Mouse (Mus musculus) forebrain, embryonic 16.5 days (tissue): Measurements from ENCODE around the gene Gmeb2. TPM values are rescaled to one million over a fixed set of nuclear protein-coding genes. Genes with fewer than 3 reads are reported as not detected.

ENCODE experiments used
- ATAC-seq: fragments of 200-750 bp; cut with Nextera tagmentation; 2 replicates; pipeline ENCODE4 v1.8.0; 2017; ENCODE audit warnings: mild to moderate bottlenecking, moderate library complexity
- H3K27ac ChIP-seq: fragments of 300-500 bp; sonication (generic); 2 replicates; pipeline ENCODE4 v1.5.1; 2014; ENCODE audit warnings: low read length, control low read depth
- H3K27me3 ChIP-seq: fragments of 300-500 bp; sonication (generic); replicated peaks from 2 replicates; pipeline ENCODE4 v1.6.1; 2014; ENCODE audit warnings: low read length; ENCODE audit not compliant: control insufficient read depth, insufficient read depth
- H3K36me3 ChIP-seq: fragments of 300-500 bp; sonication (generic); 2 replicates; pipeline ENCODE4 v1.6.1; 2014; ENCODE audit not compliant: control insufficient read depth, insufficient read depth
- H3K4me1 ChIP-seq: fragments of 300-500 bp; sonication (generic); replicated peaks from 2 replicates; pipeline ENCODE4 v1.6.1; 2014; ENCODE audit warnings: low read length; ENCODE audit not compliant: control insufficient read depth, insufficient read depth
- H3K4me2 ChIP-seq: fragments of 300-500 bp; sonication (generic); 2 replicates; pipeline ENCODE4 v1.6.1; 2014; ENCODE audit warnings: mild to moderate bottlenecking, low read length, control low read depth
- H3K4me3 ChIP-seq: fragments of 300-500 bp; sonication (generic); replicated peaks from 2 replicates; pipeline ENCODE4 v1.5.1; 2014; ENCODE audit warnings: mild to moderate bottlenecking, low read length, control low read depth
- H3K9ac ChIP-seq: fragments of 300-500 bp; sonication (generic); replicated peaks from 2 replicates; pipeline ENCODE4 v1.6.1; 2014; ENCODE audit warnings: low read depth, low read length, control low read depth
- H3K9me3 ChIP-seq: fragments of 300-500 bp; sonication (generic); 2 replicates; pipeline ENCODE4 v1.6.1; 2016; ENCODE audit warnings: low read length; ENCODE audit not compliant: control insufficient read depth
- WGBS: fragments of 180-500 bp; shearing (Covaris S2); extraction: QIAGEN DNeasy Blood & Tissue Kit; methylation state at CpG from one replicate; pipeline ENCODE4 v1.1.7; 2014; 5-methylcytosine and 5-hydroxymethylcytosine counted together
- polyA plus RNA-seq: library from polyadenylated mRNA; unstranded; fragments of >200 nt; fragmentation: Nextera tagmentation; extraction: Ambion mirVana; gene quantifications from 2 replicates; pipeline ENCODE4 v1.2.1, GENCODE M21; 2015

The Gmeb2 gene
- polyA plus RNA-seq, 1 experiment from 2014 or later = 22.7 TPM

DNA sequence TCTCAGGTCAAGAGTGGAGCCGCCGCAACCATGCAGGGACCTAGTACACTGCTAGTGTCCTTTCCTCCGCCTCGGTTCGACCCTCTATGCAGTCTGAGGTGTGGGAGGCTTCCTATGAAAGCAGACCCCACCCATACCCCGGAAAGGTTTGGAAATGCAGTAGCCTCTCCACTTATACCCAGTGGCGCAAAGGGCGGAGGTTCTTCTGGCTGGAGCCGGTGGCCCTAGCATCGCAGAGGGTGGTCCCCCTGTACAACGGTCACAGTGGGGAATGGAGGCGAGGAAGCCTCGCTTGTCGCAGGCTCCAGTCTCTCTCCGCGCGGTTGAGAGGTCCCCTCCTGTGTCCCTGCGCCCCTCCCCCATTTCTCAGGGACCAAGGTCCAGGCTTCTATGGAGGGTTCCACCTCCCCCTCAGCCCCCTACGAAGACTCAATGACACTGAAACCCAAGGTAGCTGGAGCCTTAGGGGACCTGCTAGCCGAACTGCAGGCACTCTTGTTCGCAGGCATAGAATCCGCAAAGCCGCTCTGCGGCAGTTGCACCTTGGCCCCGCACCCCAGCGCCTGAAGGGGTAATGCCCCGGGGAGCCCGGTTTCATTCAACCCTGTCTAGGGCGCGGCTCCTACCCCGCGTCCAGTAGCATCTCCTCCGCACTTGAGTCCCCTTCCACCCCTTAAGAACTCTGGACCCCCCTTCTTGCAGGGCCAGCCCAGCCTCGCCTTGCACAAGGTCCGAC, 25.7 kb upstream of the Gmeb2 start:
- WGBS = under 1% methylated on average over 35 of the region's 35 CpGs
- no peaks in the 10 kb centered on the region for H3K9me3 ChIP-seq
- H3K27ac ChIP-seq = peak overlapping the region; percentile 94
- H3K27me3 ChIP-seq = no peaks in the 10 kb centered on the region; the same call in 1 of the 2 replicates
- H3K9ac ChIP-seq = peak overlapping the region; percentile 97
- peak; percentile 56 for ATAC-seq
- H3K4me2 ChIP-seq = peak overlapping the region; percentile 65
- H3K36me3 ChIP-seq = peaks cover 2% of the 10 kb centered on the region
- H3K4me3 ChIP-seq = peak overlapping the region; percentile 89
- peaks cover 23% of the 10 kb centered on the region for H3K4me1 ChIP-seq

DNA sequence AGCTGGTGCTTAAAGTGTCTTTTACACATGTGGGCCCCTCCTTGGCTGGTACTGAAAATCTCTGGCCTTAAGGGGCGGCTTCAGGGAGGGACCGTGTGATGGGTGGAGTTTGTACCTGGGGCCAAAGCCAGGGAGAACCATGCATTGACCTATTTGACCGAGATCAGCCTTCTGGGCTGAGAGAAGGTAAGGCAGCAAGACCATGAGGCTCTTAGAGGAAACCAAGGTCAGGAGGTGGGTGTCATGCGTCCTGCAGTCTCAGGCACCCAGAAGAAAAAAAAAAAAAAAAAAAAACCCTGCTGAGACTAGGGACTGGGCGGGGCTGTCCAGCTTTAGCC, 25.1 kb upstream of the Gmeb2 start:
- Histone ChIP-seq H3K4me1 (peaks cover 23% of the 10 kb centered on the region), H3K9me3 (no peaks in the 10 kb centered on the region), H3K4me2 (peak overlapping the region; percentile 65), H3K27ac (peak overlapping the region; percentile 94; the same call in 1 of the 2 replicates), H3K36me3 (peaks cover 6% of the 10 kb centered on the region), H3K9ac (peak overlapping the region; percentile 97), H3K27me3 (no peaks in the 10 kb centered on the region; the same call in 1 of the 2 replicates), H3K4me3 (peak overlapping the region; percentile 89)
- 15% methylated on average over 5 of the region's 5 CpGs for WGBS
- ATAC-seq = no peak

DNA sequence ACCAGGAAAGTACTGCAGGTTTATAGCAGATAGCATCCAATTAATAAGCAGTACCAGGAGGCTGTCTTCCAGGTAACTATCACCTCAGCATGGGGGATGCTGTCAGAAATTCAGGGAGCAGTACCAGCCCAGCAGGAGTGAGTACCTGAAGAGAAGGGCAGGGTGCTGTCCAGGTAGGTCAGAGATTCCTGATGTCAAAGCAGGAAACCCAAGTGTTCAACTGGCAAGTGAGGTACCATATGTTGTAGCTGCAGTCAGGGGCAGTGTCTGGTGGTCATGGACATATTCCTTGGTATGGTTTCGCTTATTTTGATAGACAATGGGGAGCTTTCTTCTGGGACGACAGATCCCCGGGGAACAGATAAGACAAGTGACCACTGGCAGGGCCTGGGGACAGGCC, 24.6 kb upstream of the Gmeb2 start:
- peak overlapping the region; percentile 97 for H3K9ac ChIP-seq
- H3K36me3 ChIP-seq = peaks cover 6% of the 10 kb centered on the region
- H3K4me1 ChIP-seq = peaks cover 23% of the 10 kb centered on the region
- peak overlapping the region; percentile 65 for H3K4me2 ChIP-seq
- no peaks in the 10 kb centered on the region; the same call in 1 of the 2 replicates for H3K27me3 ChIP-seq
- H3K4me3 ChIP-seq = peak overlapping the region; percentile 89
- 79% methylated on average over 3 of the region's 3 CpGs for WGBS
- no peak for ATAC-seq
- H3K9me3 ChIP-seq = no peaks in the 10 kb centered on the region
- H3K27ac ChIP-seq = no peak overlapping the region

DNA sequence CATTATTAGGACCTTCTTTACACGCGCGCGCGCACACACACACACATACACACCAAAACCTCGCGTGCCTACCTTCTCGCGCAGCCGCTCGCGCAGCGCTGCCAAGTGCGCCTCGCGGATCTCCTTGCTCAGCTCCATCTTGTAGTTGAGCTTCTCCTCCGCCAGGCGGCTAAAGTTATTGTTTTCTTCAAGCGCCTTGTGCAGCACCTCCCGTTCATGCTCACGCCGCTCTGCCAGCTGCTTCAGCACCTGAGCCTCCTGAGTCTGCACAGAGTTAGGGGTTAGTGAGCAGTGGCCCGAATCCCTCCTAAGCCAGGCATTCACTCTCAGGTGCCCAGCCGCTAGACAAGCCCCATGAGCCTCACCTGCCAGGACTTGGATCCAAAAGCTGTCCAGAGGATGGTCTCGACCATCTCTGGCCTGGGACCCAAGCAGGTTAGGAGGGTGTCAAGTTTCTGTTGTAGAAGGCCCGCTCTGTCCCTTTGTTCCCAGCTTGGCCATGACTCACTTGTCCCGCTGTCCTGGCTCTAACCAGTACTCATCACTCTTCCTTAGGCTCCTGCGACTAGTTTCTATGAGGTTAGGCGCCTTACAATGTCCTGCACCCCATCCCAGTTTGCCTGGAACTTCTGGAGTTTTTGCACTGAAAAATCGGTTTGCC, 19.4 kb upstream of the Gmeb2 start:
- Histone ChIP-seq H3K4me2 (no peak overlapping the region), H3K36me3 (peaks cover 26% of the 10 kb centered on the region), H3K27me3 (no peaks in the 10 kb centered on the region), H3K27ac (no peak overlapping the region), H3K9me3 (no peaks in the 10 kb centered on the region), H3K9ac (no peak overlapping the region), H3K4me3 (no peak overlapping the region), H3K4me1 (peaks cover 24% of the 10 kb centered on the region)
- 9% methylated on average over 30 of the region's 30 CpGs for WGBS
- ATAC-seq = peak; percentile 65

DNA sequence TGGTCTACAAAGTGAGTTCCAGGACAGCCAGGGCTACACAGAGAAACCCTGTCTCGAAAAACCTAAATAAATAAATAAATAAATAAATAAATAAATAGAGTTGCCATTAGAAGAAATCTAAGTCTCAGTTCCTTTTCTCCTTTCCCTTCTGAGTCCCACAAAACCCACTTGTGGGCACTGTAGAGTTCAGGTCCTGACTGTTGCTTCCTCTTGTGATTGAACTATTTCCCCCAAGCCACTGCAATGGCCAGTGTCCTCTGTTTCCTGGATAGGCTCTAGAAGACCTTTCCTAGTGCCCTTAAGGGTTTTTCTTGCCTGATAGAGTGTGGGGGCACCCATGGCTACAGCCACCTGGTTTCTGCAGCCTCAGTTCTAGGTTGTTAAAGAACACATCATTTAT, 17.1 kb upstream of the Gmeb2 start:
- WGBS = 63% methylated on average over 1 of the region's 1 CpGs
- Histone ChIP-seq H3K27me3 (no peaks in the 10 kb centered on the region), H3K36me3 (peaks cover 26% of the 10 kb centered on the region), H3K4me1 (peaks cover 8% of the 10 kb centered on the region), H3K4me3 (no peak overlapping the region), H3K4me2 (no peak overlapping the region), H3K9ac (no peak overlapping the region), H3K9me3 (no peaks in the 10 kb centered on the region), H3K27ac (no peak overlapping the region)
- no peak for ATAC-seq

DNA sequence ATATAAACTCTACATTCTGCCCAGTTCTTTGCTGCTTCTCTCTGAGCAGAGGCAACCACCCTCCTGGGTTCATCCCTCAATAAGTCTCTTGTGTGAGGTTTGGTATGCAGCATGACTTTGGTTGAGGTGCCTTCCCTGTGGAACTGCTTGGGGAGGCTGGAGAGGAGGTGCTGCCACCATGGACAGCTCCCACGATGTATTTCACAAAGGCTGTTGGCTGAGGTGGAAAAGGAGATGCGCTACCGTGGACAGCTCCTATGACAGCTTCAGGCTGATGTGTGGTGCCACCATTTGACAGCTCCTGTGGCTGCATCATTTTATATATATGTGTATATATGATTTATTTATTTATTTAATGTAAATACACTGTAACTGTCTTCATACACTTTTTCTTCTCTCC, 14.2 kb upstream of the Gmeb2 start:
- Histone ChIP-seq H3K4me3 (no peak overlapping the region), H3K36me3 (peaks cover 20% of the 10 kb centered on the region), H3K4me2 (no peak overlapping the region), H3K9me3 (no peaks in the 10 kb centered on the region), H3K27ac (no peak overlapping the region), H3K27me3 (no peaks in the 10 kb centered on the region), H3K4me1 (peaks cover 5% of the 10 kb centered on the region), H3K9ac (no peak overlapping the region)
- WGBS = 42% methylated on average over 3 of the region's 3 CpGs
- no peak for ATAC-seq

DNA sequence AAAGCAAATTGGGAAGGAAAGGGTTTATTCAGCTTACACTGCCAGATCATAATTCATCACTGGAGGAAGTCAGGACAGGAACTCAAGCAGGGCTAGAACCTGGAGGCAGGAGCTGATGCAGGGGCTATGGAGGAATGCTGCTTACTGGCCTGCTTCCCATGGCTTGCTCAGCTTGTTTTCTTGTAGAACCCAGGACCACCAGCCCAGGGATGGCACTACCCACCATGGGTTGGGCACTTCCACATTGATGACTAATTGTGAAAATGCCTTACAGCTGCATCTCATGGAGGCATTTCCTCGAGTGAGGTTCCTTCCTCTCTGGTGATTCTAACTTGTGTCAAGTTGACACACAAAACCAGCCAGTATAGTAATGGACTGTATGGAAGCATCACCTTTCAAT, 3.1 kb upstream of the Gmeb2 start:
- H3K9me3 ChIP-seq = no peaks in the 10 kb centered on the region
- no peak overlapping the region for H3K9ac ChIP-seq
- ATAC-seq = no peak
- no peaks in the 10 kb centered on the region for H3K27me3 ChIP-seq
- no peak overlapping the region for H3K4me3 ChIP-seq
- 87% methylated on average over 1 of the region's 1 CpGs for WGBS
- H3K4me2 ChIP-seq = no peak overlapping the region
- H3K4me1 ChIP-seq = peaks cover 14% of the 10 kb centered on the region
- H3K36me3 ChIP-seq = no peaks in the 10 kb centered on the region
- no peak overlapping the region for H3K27ac ChIP-seq

DNA sequence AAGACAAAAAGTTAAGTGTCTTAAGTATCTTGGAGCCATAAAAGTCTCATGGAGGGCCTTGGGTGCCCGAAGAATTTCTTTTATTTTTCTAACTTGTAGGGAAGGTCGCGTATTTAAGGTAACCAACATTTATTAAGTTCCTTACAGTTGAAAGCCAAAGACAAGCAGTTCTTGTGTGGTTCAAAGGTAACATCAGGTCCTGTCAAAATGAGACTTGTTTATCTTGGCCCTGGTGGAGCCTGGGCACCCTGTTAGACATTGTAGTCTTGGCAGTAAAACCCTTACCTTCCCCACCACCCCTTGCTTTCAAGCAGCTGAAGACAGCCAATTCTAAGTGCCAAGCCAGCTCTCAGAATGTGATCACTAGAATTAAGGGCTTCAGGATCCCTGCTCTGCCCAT, 856 bp upstream of the Gmeb2 start:
- H3K27me3 ChIP-seq = no peaks in the 10 kb centered on the region
- ATAC-seq = no peak
- peak overlapping the region; percentile 57 for H3K4me2 ChIP-seq
- WGBS = 89% methylated on average over 3 of the region's 3 CpGs
- no peaks in the 10 kb centered on the region for H3K36me3 ChIP-seq
- no peak overlapping the region for H3K9ac ChIP-seq
- no peaks in the 10 kb centered on the region for H3K9me3 ChIP-seq
- peak overlapping the region; percentile 50 for H3K4me3 ChIP-seq
- H3K4me1 ChIP-seq = peaks cover 14% of the 10 kb centered on the region
- H3K27ac ChIP-seq = no peak overlapping the region

DNA sequence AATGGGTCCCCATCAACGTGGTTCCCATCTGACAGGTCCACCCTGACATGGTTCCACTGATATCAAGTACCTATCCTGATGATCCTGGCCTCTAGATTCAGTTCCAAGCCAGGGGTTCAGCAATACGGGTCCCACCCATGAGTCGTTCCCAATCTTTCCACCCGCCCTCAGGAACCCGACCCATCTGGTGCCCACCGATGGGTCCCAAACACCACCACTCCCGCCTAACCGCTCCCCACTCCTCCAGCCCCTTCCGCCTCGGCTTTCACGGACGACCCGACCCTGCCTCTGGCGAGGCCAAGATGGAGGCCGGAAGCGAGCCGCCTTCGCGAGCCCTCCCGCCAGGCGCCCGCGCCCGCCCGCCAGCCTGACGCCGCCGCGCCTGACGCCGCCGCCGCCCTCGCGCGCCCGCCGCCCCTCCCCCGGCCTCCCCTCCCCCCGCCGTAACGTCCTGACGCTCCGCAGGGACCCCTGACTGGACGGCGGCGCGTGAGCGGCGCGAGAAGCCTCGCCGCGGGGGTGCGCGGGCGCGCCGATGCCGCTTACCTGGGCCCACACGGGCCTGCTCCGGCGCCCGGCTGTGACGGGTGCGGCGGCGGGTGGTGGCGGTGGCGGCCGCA, 387 bp downstream of the Gmeb2 start:
- no peaks in the 10 kb centered on the region for H3K9me3 ChIP-seq
- peak overlapping the region; percentile 75 for H3K4me2 ChIP-seq
- under 1% methylated on average over 47 of the region's 71 CpGs for WGBS
- no peaks in the 10 kb centered on the region for H3K27me3 ChIP-seq
- peak overlapping the region; percentile 90 for H3K9ac ChIP-seq
- H3K4me3 ChIP-seq = peak overlapping the region; percentile 77
- peak overlapping the region; percentile 98 for H3K27ac ChIP-seq
- peaks cover 14% of the 10 kb centered on the region for H3K4me1 ChIP-seq
- peak; percentile 86 for ATAC-seq
- H3K36me3 ChIP-seq = no peaks in the 10 kb centered on the region
